In genomic region chr19:40881700-40882099, GRCm38 (mm10) we compare ENCODE assay signal across 16 mouse cellular contexts.
"Had no signal": no experiment of that assay in that cellular context is flagged by ENCODE, and none has a peak within 500 bp of the region (broad histone marks: within the 10 kb centered on the region; RNA-seq: fewer than 3 reads in every experiment).

No protein-coding gene starts in this region.

- H3K9ac ChIP-seq: neural tube, embryonic 12.5 days; neural tube, embryonic 13.5 days; neural tube, embryonic 15.5 days; stomach, embryonic 15.5 days had no signal

- DNase-seq: retina, postnatal 1 day; right cerebral cortex, adult 18-20 months; right cerebral cortex, postnatal 14 days; right cerebral cortex, postnatal 25 days; right cerebral cortex, postnatal 4 days; spleen, adult 18-20 months; thymus, adult 18-20 months; thymus, adult 2 months; thymus, postnatal 14 days; thymus, postnatal 25 days; thymus, postnatal 36 days; thymus, postnatal 4 days had no signal

- H3K36me3 ChIP-seq: neural tube, embryonic 12.5 days; neural tube, embryonic 13.5 days; neural tube, embryonic 15.5 days; stomach, embryonic 15.5 days had no signal

- H3K4me3 ChIP-seq: neural tube, embryonic 12.5 days; neural tube, embryonic 13.5 days; neural tube, embryonic 15.5 days; stomach, embryonic 15.5 days had no signal

- H3K4me1 ChIP-seq: neural tube, embryonic 12.5 days; neural tube, embryonic 13.5 days; neural tube, embryonic 15.5 days; stomach, embryonic 15.5 days had no signal

- H3K4me2 ChIP-seq: neural tube, embryonic 12.5 days; neural tube, embryonic 13.5 days; neural tube, embryonic 15.5 days; stomach, embryonic 15.5 days had no signal

- H3K9me3 ChIP-seq: neural tube, embryonic 12.5 days; neural tube, embryonic 13.5 days; neural tube, embryonic 15.5 days; stomach, embryonic 15.5 days had no signal

- H3K27ac ChIP-seq: neural tube, embryonic 12.5 days; neural tube, embryonic 13.5 days; neural tube, embryonic 15.5 days; stomach, embryonic 15.5 days had no signal
